Mouse (Mus musculus): ENCODE data around the gene Uhrf1. TPM values are rescaled to one million over a fixed set of nuclear protein-coding genes. Genes with fewer than 3 reads are reported as not detected.

Uhrf1 gene
- total and polyA plus RNA-seq, 3 experiments: 161 to 220 (median 184) TPM

DNA sequence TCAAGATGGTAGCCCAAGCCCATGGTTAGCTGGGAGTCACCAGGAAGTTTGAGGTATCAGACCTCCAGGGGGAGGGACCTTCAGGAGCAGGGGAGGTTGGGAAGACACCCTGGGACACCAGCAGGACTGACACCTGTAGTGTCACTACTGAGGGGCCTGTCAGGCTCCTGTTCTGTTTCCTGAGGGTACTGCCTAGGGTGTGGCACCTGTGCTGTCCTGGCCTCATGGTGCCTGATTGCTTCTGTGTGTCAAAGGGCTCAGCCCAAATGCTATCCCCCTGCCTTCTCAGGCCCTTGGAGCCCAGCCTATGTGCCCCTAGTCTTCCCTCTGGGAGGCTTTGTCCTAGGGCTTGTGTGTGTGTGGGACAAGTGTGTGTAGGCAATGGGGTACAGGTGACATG is 45.5 kb downstream of the Uhrf1 start:
- Histone ChIP-seq H3K4me1 (ENCODE audit: control insufficient read depth in 1 of 2, insufficient read depth in 2 of 2) (peaks cover 16 to 79% of the 10 kb centered on the region in 2 experiments), H3K36me3 (replicated peaks in 1 of 2; ENCODE audit: control insufficient read depth in 1 of 2, insufficient read depth in 1 of 2, low read length in 1 of 2) (peaks cover 6 to 47% of the 10 kb centered on the region in 2 experiments), H3K79me2 (replicated peaks; ENCODE audit: control insufficient read depth, extremely low read depth, insufficient read depth, poor library complexity, severe bottlenecking) (no peaks in the 10 kb centered on the region), H3K4me3 (replicated peaks in 1 of 3; ENCODE audit: low read depth in 2 of 3, low read length in 2 of 3, poor library complexity in 1 of 3) (no peak overlapping the region), H3K27ac (ENCODE audit: insufficient read depth, low read depth) (no peak overlapping the region), H3K4me2 (ENCODE audit: insufficient read depth, low read depth, poor library complexity, severe bottlenecking) (no peak overlapping the region), H3K27me3 (replicated peaks) (no peaks in the 10 kb centered on the region), H3K9me3 (replicated peaks; ENCODE audit: low read length) (no peaks in the 10 kb centered on the region), H3K9ac (ENCODE audit: insufficient read depth, low read depth) (no peak overlapping the region)
- dilution Hi-C loops (cut with MboI; ENCODE audit: extremely low pct_ligation_motif_present, extremely low pct_unique_long_range_greater_than_20kb, low sequenced_read_pairs): no loop called here
- in situ Hi-C loops (cut with MboI; ENCODE audit: low pct_ligation_motif_present, low pct_unique_long_range_greater_than_20kb, low sequenced_read_pairs): no loop called here
- TF ChIP-seq IRF4 (IDR thresholded peaks at IDR 0.05; ENCODE audit: low read depth, low read length) (no peak), BHLHE40 (IDR thresholded peaks at IDR 0.05; ENCODE audit: low read depth, low read length) (no peak), ZMIZ1 (IDR thresholded peaks at IDR 0.05; ENCODE audit: low read depth, low read length) (no peak), SIN3A (IDR thresholded peaks at IDR 0.05; ENCODE audit: low read length) (no peak)
- no peak for DNase-seq (ENCODE audit: extremely low read depth)

DNA sequence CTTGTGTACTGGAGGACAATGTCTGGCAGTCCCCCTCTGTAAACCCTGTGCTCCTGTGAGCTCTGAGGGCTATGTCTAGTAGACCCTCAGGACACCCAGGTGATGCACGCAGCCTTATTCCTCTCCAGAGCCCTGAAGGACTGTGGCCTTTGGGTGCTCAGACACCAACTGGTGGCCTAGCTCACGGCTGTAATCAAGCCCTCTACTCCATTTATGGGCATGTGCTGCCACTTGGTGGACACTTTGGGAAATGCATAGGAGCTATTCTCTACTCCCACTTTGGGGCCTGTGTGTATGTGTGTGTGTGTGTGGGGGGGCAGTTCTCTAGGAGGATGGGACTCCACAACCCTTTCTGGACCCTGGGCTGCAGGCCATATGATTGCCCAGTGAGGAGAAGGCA is 47.6 kb downstream of the Uhrf1 start:
- H3K9ac ChIP-seq (ENCODE audit: insufficient read depth, low read depth): no peak overlapping the region

DNA sequence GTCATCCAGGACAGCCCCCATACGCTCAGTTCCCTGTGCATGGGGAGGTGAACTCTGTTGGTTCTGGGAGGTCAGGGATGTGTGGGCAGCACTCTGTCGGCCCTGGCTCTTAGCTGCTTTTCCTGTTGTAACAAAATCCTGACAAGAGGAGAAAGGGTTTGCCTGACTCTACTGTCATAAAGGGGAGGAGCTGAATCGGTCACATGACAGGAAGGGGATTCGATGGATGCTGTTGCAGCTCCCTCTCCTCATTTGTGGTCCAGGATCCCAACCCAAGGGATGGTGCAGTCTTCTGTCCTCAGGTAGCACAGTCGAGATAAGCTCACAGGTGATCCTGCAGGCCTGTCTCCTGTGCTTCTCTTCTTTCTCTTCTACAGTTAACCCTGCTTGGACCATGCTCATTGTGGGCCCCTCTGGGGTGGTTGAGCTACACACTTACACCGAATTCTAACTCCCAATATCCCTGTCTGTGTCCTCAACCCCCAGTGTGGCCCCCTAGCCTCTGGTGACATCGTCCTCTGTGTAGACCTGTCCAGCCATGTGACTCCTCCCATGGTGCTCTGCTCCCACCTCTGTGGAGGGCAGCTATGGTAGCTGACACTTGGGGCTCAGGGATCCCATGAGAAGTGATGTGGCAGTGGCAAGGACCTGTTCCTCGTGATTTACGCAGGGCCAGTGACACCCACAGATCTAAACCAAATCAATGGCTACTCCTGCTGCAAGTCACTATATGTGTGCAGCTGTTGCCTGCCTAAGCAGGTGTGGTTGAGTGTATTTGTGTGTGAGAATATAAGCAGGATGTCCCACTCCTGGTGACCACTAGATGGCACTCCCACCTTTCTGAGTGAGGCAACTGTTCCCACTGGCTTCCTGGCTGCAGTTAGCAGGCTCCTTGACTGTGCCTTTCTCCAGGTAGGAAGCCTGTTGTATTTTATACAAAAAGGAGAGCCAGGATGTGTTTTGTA is 54.1 kb downstream of the Uhrf1 start:
- dilution Hi-C loops (cut with MboI; ENCODE audit: extremely low pct_ligation_motif_present, extremely low pct_unique_long_range_greater_than_20kb, low sequenced_read_pairs) (no loop called here), in situ Hi-C loops (cut with MboI; ENCODE audit: low pct_ligation_motif_present, low pct_unique_long_range_greater_than_20kb, low sequenced_read_pairs) (loop anchor here (5.0 kb wide), 1 partner anchor 195 kb away; the partner anchor contains the start of gene Gm20219)
- Histone ChIP-seq H3K36me3 (replicated peaks in 1 of 2; ENCODE audit: control insufficient read depth in 1 of 2, insufficient read depth in 1 of 2, low read length in 1 of 2) (peaks cover 21 to 83% of the 10 kb centered on the region in 2 experiments), H3K9ac (ENCODE audit: insufficient read depth, low read depth) (no peak overlapping the region), H3K27ac (ENCODE audit: insufficient read depth, low read depth) (no peak overlapping the region), H3K4me2 (ENCODE audit: insufficient read depth, low read depth, poor library complexity, severe bottlenecking) (no peak overlapping the region), H3K4me1 (ENCODE audit: control insufficient read depth in 1 of 2, insufficient read depth in 2 of 2) (peaks cover 4 to 32% of the 10 kb centered on the region in 2 experiments; a peak in 2 of 4 replicates), H3K79me2 (replicated peaks; ENCODE audit: control insufficient read depth, extremely low read depth, insufficient read depth, poor library complexity, severe bottlenecking) (no peaks in the 10 kb centered on the region), H3K4me3 (replicated peaks in 1 of 3; ENCODE audit: low read depth in 2 of 3, low read length in 2 of 3, poor library complexity in 1 of 3) (no peak overlapping the region), H3K27me3 (replicated peaks) (no peaks in the 10 kb centered on the region), H3K9me3 (replicated peaks; ENCODE audit: low read length) (no peaks in the 10 kb centered on the region)
- peak; percentile 76 for DNase-seq (ENCODE audit: extremely low read depth)
- peak; percentile 31; the same call in 1 of the 2 replicates for TF ChIP-seq IRF4 (IDR thresholded peaks at IDR 0.05; ENCODE audit: low read depth, low read length)
- TF ChIP-seq MAZ (IDR thresholded peaks at IDR 0.05; ENCODE audit: low read depth, low read length): no peak
- no peak for TF ChIP-seq MAX (IDR thresholded peaks at IDR 0.05; ENCODE audit: low read length)
- TF ChIP-seq RAD21 (IDR thresholded peaks at IDR 0.05; ENCODE audit: low read depth, low read length): peak; percentile 98
- TF ChIP-seq KAT2A (IDR thresholded peaks at IDR 0.05; ENCODE audit: insufficient replicate concordance, low read length): no peak
- TF ChIP-seq ELF1 (IDR thresholded peaks at IDR 0.05; ENCODE audit: low read depth, low read length): peak; percentile 63; the same call in 1 of the 2 replicates
- TF ChIP-seq MYC (IDR thresholded peaks at IDR 0.05; ENCODE audit: low read depth, low read length): 0 out of 2 replicates have a peak, but pooled peaks have one; percentile 54
- TF ChIP-seq ZC3H11A (IDR thresholded peaks at IDR 0.05; ENCODE audit: low read depth, low read length): peak; percentile 84
- peak; percentile 95 for TF ChIP-seq SMC3 (IDR thresholded peaks at IDR 0.05; ENCODE audit: low read depth, low read length)
- peak; percentile 55; the same call in 1 of the 2 replicates for TF ChIP-seq NELFE (IDR thresholded peaks at IDR 0.05; ENCODE audit: low read depth, low read length)
- no peak for TF ChIP-seq ZKSCAN1 (IDR thresholded peaks at IDR 0.05; ENCODE audit: borderline replicate concordance, low read depth, low read length)
- TF ChIP-seq JUND (conservative IDR thresholded peaks at IDR 0.05; ENCODE audit: low read depth, low read length): peak; percentile 40; the same call in 1 of the 2 replicates
- 0 out of 2 replicates have a peak, but pooled peaks have one; percentile 38 for TF ChIP-seq SIN3A (IDR thresholded peaks at IDR 0.05; ENCODE audit: low read length)
- TF ChIP-seq CTCF (conservative IDR thresholded peaks at IDR 0.05 in 1 of 2, IDR thresholded peaks at IDR 0.05 in 1 of 2; ENCODE audit: low read depth in 2 of 2, low read length in 2 of 2): peak; percentile 87 to 98

More for the DNA sequence above, 47.6 kb downstream of the Uhrf1 start:
- dilution Hi-C loops (cut with MboI; ENCODE audit: extremely low pct_ligation_motif_present, extremely low pct_unique_long_range_greater_than_20kb, low sequenced_read_pairs) (no loop called here), in situ Hi-C loops (cut with MboI; ENCODE audit: low pct_ligation_motif_present, low pct_unique_long_range_greater_than_20kb, low sequenced_read_pairs) (no loop called here)
- Histone ChIP-seq H3K4me1 (ENCODE audit: control insufficient read depth in 1 of 2, insufficient read depth in 2 of 2) (peaks cover 15 to 58% of the 10 kb centered on the region in 2 experiments), H3K27me3 (replicated peaks) (no peaks in the 10 kb centered on the region), H3K79me2 (replicated peaks; ENCODE audit: control insufficient read depth, extremely low read depth, insufficient read depth, poor library complexity, severe bottlenecking) (no peaks in the 10 kb centered on the region), H3K9me3 (replicated peaks; ENCODE audit: low read length) (no peaks in the 10 kb centered on the region), H3K4me3 (replicated peaks in 1 of 3; ENCODE audit: low read depth in 2 of 3, low read length in 2 of 3, poor library complexity in 1 of 3) (no peak overlapping the region), H3K4me2 (ENCODE audit: insufficient read depth, low read depth, poor library complexity, severe bottlenecking) (no peak overlapping the region), H3K36me3 (replicated peaks in 1 of 2; ENCODE audit: control insufficient read depth in 1 of 2, insufficient read depth in 1 of 2, low read length in 1 of 2) (peaks cover 18 to 53% of the 10 kb centered on the region in 2 experiments), H3K27ac (ENCODE audit: insufficient read depth, low read depth) (no peak overlapping the region)
- DNase-seq (ENCODE audit: extremely low read depth): peak; percentile 77
- peak; percentile 93 for TF ChIP-seq SMC3 (IDR thresholded peaks at IDR 0.05; ENCODE audit: low read depth, low read length)
- TF ChIP-seq MEF2A (IDR thresholded peaks at IDR 0.05; ENCODE audit: borderline replicate concordance, low read depth, low read length): peak; percentile 47; the same call in 1 of the 2 replicates
- TF ChIP-seq UBTF (IDR thresholded peaks at IDR 0.05; ENCODE audit: low read depth, low read length): no peak
- TF ChIP-seq RAD21 (IDR thresholded peaks at IDR 0.05; ENCODE audit: low read depth, low read length): peak; percentile 96
- TF ChIP-seq JUND (conservative IDR thresholded peaks at IDR 0.05; ENCODE audit: low read depth, low read length): 0 out of 2 replicates have a peak, but pooled peaks have one; percentile 28
- TF ChIP-seq PAX5 (IDR thresholded peaks at IDR 0.05; ENCODE audit: low read length): no peak
- 0 out of 2 replicates have a peak, but pooled peaks have one; percentile 30 for TF ChIP-seq IRF4 (IDR thresholded peaks at IDR 0.05; ENCODE audit: low read depth, low read length)
- no peak for TF ChIP-seq TBP (conservative IDR thresholded peaks at IDR 0.05; ENCODE audit: low read depth, low read length)
- peak; percentile 37; the same call in 1 of the 2 replicates for TF ChIP-seq NELFE (IDR thresholded peaks at IDR 0.05; ENCODE audit: low read depth, low read length)
- TF ChIP-seq ZC3H11A (IDR thresholded peaks at IDR 0.05; ENCODE audit: low read depth, low read length): peak; percentile 64
- peak; percentile 27; the same call in 1 of the 2 replicates for TF ChIP-seq MAX (IDR thresholded peaks at IDR 0.05; ENCODE audit: low read length)
- TF ChIP-seq POLR2A (IDR thresholded peaks at IDR 0.05; ENCODE audit: low read depth, low read length): no peak
- TF ChIP-seq CTCF (conservative IDR thresholded peaks at IDR 0.05 in 1 of 2, IDR thresholded peaks at IDR 0.05 in 1 of 2; ENCODE audit: low read depth in 2 of 2, low read length in 2 of 2): peak; percentile 80 to 97
- 0 out of 2 replicates have a peak, but pooled peaks have one; percentile 16 for TF ChIP-seq ELF1 (IDR thresholded peaks at IDR 0.05; ENCODE audit: low read depth, low read length)
